ENCODE assay signal across 9 mouse cellular contexts in the genomic region with DNA sequence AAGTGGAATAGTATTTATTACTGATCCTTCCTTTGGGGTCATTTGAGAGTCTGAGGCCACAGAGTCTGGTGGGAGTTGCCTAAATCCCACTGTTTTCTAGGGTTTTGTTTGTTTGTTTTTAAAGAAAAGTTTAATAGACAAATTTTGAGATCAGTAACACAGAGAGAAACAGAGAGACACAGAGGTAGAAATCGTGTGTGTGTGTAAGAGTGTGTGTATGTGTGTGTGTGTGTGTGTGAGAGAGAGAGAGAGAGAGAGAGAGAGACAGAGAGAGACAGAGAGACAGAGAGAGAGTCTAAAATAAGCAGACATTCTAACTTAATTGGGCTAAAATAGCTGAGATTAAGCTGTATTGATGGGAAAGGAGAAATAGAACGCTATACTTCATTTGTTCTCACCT. TPM values are rescaled to one million over a fixed set of nuclear protein-coding genes. Genes with fewer than 3 reads are reported as not detected.
A peak's percentile ranks its signal among the peaks of the same experiment; 100 is the strongest.
DNase-seq lines count a peak whose midpoint lies in the region; ATAC-seq and TF ChIP-seq lines count a peak whose summit lies in the region.
"Had no signal": no experiment of that assay in that cellular context is flagged by ENCODE, and none has a peak within 500 bp of the region (broad histone marks: within the 10 kb centered on the region; RNA-seq: fewer than 3 reads in every experiment).

No protein-coding gene starts in this region.

- H3K4me3 ChIP-seq in heart, embryonic 14.5 days (ENCODE audit: control insufficient read depth in 1 of 2, insufficient read depth in 1 of 2, low read depth in 1 of 2, low read length in 2 of 2) = peak overlapping the region in 1 of 2 experiments; percentile 18; a peak in 2 of 4 replicates
- peak overlapping the region; percentile 24; the same call in 1 of the 2 replicates for H3K4me3 ChIP-seq in lung, embryonic 14.5 days (ENCODE audit: low read depth, low read length)
- peak overlapping the region; percentile 70 for H3K4me3 ChIP-seq in brown adipose tissue, adult 24 weeks (ENCODE audit: insufficient read depth, low read depth, low read length)
- peak overlapping the region in 1 of 2 experiments; percentile 54; a peak in 1 of 4 replicates for H3K4me3 ChIP-seq in liver, embryonic 14.5 days (ENCODE audit: insufficient read depth in 1 of 2, low read depth in 2 of 2, low read length in 2 of 2)

- peak overlapping the region; percentile 38 for H3K4me2 ChIP-seq in heart, embryonic 14.5 days (ENCODE audit: low read length)
- H3K4me2 ChIP-seq in lung, embryonic 14.5 days = peak overlapping the region; percentile 39
- 0 out of 2 replicates have a peak overlapping the region, but pooled peaks have one; percentile 1 for H3K4me2 ChIP-seq in liver, embryonic 14.5 days (ENCODE audit: low read depth)

- 0 out of 4 replicates have a peak overlapping the region, but pooled peaks of 1 of the 2 experiments have one; percentile 33 for H3K27ac ChIP-seq in heart, embryonic 14.5 days (replicated peaks in 1 of 2; ENCODE audit: control insufficient read depth in 1 of 2, insufficient read depth in 1 of 2, low read depth in 2 of 2, low read length in 2 of 2)
- no peak overlapping the region for H3K27ac ChIP-seq in lung, embryonic 14.5 days (ENCODE audit: low read depth)
- peak overlapping the region; percentile 88 for H3K27ac ChIP-seq in brown adipose tissue, adult 24 weeks (replicated peaks; ENCODE audit: low read depth, low read length)
- H3K27ac ChIP-seq in liver, embryonic 14.5 days = no peak overlapping the region

- H3K4me1 ChIP-seq in heart, embryonic 14.5 days (ENCODE audit: control insufficient read depth in 2 of 2, insufficient read depth in 2 of 2, low read length in 2 of 2) = no peaks in the 10 kb centered on the region; a peak in 1 of 4 replicates
- no peaks in the 10 kb centered on the region for H3K4me1 ChIP-seq in lung, embryonic 14.5 days (ENCODE audit: insufficient read depth)
- H3K4me1 ChIP-seq in brown adipose tissue, adult 24 weeks (ENCODE audit: control insufficient read depth, insufficient read depth, insufficient read length, low read length) = peaks cover 24% of the 10 kb centered on the region
- H3K4me1 ChIP-seq in liver, embryonic 14.5 days (replicated peaks; ENCODE audit: control insufficient read depth in 2 of 2, insufficient read depth in 2 of 2, low read length in 1 of 2) = no peaks in the 10 kb centered on the region

- H3K9ac ChIP-seq in heart, embryonic 14.5 days (ENCODE audit: low read length) = peak overlapping the region; percentile 50; the same call in 1 of the 2 replicates
- no peak overlapping the region for H3K9ac ChIP-seq in lung, embryonic 14.5 days
- no peak overlapping the region for H3K9ac ChIP-seq in liver, embryonic 14.5 days (replicated peaks)

- TF ChIP-seq EP300 in liver, embryonic 14.5 days (IDR thresholded peaks at IDR 0.05; ENCODE audit: low read depth) = no peak

- no peaks in the 10 kb centered on the region for H3K27me3 ChIP-seq in heart, embryonic 14.5 days (ENCODE audit: control insufficient read depth, insufficient read depth, low read length)
- H3K27me3 ChIP-seq in lung, embryonic 14.5 days (ENCODE audit: insufficient read depth, low read length) = no peaks in the 10 kb centered on the region
- H3K27me3 ChIP-seq in liver, embryonic 14.5 days (ENCODE audit: control insufficient read depth, insufficient read depth, low read length) = no peaks in the 10 kb centered on the region; the same call in 1 of the 2 replicates

- no peaks in the 10 kb centered on the region for H3K9me3 ChIP-seq in heart, embryonic 14.5 days (ENCODE audit: control insufficient read depth, low read length)
- no peaks in the 10 kb centered on the region for H3K9me3 ChIP-seq in lung, embryonic 14.5 days (ENCODE audit: low read depth, low read length)
- H3K9me3 ChIP-seq in liver, embryonic 14.5 days (ENCODE audit: control insufficient read depth, low read length) = no peaks in the 10 kb centered on the region

- no peak for TF ChIP-seq CTCF in lung, embryonic 14.5 days (IDR thresholded peaks at IDR 0.05; ENCODE audit: low read depth)
- TF ChIP-seq CTCF in liver, embryonic 14.5 days (IDR thresholded peaks at IDR 0.05; ENCODE audit: low read depth) = no peak

- H3K36me3 ChIP-seq in heart, embryonic 14.5 days (ENCODE audit: control insufficient read depth, insufficient read depth, low read length) = no peaks in the 10 kb centered on the region
- no peaks in the 10 kb centered on the region for H3K36me3 ChIP-seq in lung, embryonic 14.5 days (ENCODE audit: insufficient read depth)
- H3K36me3 ChIP-seq in liver, embryonic 14.5 days (replicated peaks; ENCODE audit: control insufficient read depth, insufficient read depth, low read depth) = no peaks in the 10 kb centered on the region

- no peak for ATAC-seq in heart, embryonic 14.5 days (ENCODE audit: insufficient number of reproducible peaks, insufficient read depth, low FRiP score, low read depth)
- ATAC-seq in lung, embryonic 14.5 days (ENCODE audit: insufficient read depth) = no peak
- no peak for ATAC-seq in liver, embryonic 14.5 days (ENCODE audit: insufficient read depth)

- no peak for DNase-seq in heart, postnatal 4 days
- no peak for DNase-seq in lung, embryonic 14.5 days
- DNase-seq in lung, postnatal 25 days (ENCODE audit: low spot score) = no peak
- no peak for DNase-seq in liver, embryonic 14.5 days (ENCODE audit: low read depth in 3 of 3, low spot score in 3 of 3)
- DNase-seq in adrenal gland, postnatal 25 days = no peak
- no peak for DNase-seq in urinary bladder, postnatal 10 days (ENCODE audit: low spot score)
- DNase-seq: cerebellum, adult 11 months had no signal

- 68% methylated on average over 2 of the region's 2 CpGs for WGBS in heart, embryonic 14.5 days
- 69% methylated on average over 2 of the region's 2 CpGs for WGBS in lung, embryonic 14.5 days
- WGBS in liver, embryonic 14.5 days (ENCODE audit: insufficient replicate concordance) = 40% methylated on average over 2 of the region's 2 CpGs

RNA-seq across cellular contexts. Expression of gene Grap, which starts 0.5 kb away (rescaled TPM):
- 7.4 and 10.3 TPM in 2 replicates for polyA plus RNA-seq in heart, embryonic 14.5 days (2014; fragmentation: Nextera tagmentation; extraction: Ambion mirVana)
- total RNA-seq in heart, postnatal 4 days (2021) = 10 to 100 TPM in 1 of 2 experiments, 1 to 10 TPM in 1; 8.8 to 10.4 TPM
- 27.8 and 29.5 TPM in 2 replicates for polyA plus RNA-seq in lung, embryonic 14.5 days (2014; fragmentation: Nextera tagmentation; extraction: Ambion mirVana)
- 5.8 and 8.6 TPM in 2 replicates for polyA plus RNA-seq in brown adipose tissue, adult 24 weeks (2012; ENCODE audit: insufficient read depth, insufficient read length, missing spikeins)
- polyA plus RNA-seq in liver, embryonic 14.5 days (2012; rRNA removed) = 2.1 and 2.2 TPM in 2 replicates
- polyA plus RNA-seq in liver, embryonic 14.5 days (2014; fragmentation: Nextera tagmentation; extraction: Ambion mirVana) = 1.6 and 1.9 TPM in 2 replicates
- total RNA-seq in adrenal gland, postnatal 25 days (2021) = 9.4 and 10.9 TPM in 2 replicates

RNA-seq across cellular contexts. Expression of gene Fam83g, which starts 30.3 kb away (rescaled TPM):
- polyA plus RNA-seq in heart, embryonic 14.5 days (2014; fragmentation: Nextera tagmentation; extraction: Ambion mirVana) = 0.58 and 0.93 TPM in 2 replicates
- under 1 TPM; 0.17 to 0.25 TPM for total RNA-seq in heart, postnatal 4 days (2021)
- 2.1 and 2.2 TPM in 2 replicates for polyA plus RNA-seq in lung, embryonic 14.5 days (2014; fragmentation: Nextera tagmentation; extraction: Ambion mirVana)
- 0.63 and 1.1 TPM in 2 replicates for polyA plus RNA-seq in brown adipose tissue, adult 24 weeks (2012; ENCODE audit: insufficient read depth, insufficient read length, missing spikeins)
- 3.9 and 4.4 TPM in 2 replicates for polyA plus RNA-seq in liver, embryonic 14.5 days (2012; rRNA removed)
- polyA plus RNA-seq in liver, embryonic 14.5 days (2014; fragmentation: Nextera tagmentation; extraction: Ambion mirVana) = 4.4 and 5.4 TPM in 2 replicates
- 1.6 and 2.7 TPM in 2 replicates for total RNA-seq in adrenal gland, postnatal 25 days (2021)
